Mouse (Mus musculus) forebrain, embryonic 16.5 days (tissue): ENCODE measurements around the gene Ccn1. TPM values are rescaled to one million over a fixed set of nuclear protein-coding genes. Genes with fewer than 3 reads are reported as not detected.

Source experiments
- ATAC-seq: fragments of 200-750 bp; cut with Nextera tagmentation; 2 replicates; pipeline ENCODE4 v1.8.0; 2017; ENCODE audit warnings: mild to moderate bottlenecking, moderate library complexity
- H3K27ac ChIP-seq: fragments of 300-500 bp; sonication (generic); 2 replicates; pipeline ENCODE4 v1.5.1; 2014; ENCODE audit warnings: low read length, control low read depth
- H3K27me3 ChIP-seq: fragments of 300-500 bp; sonication (generic); replicated peaks from 2 replicates; pipeline ENCODE4 v1.6.1; 2014; ENCODE audit warnings: low read length; ENCODE audit not compliant: control insufficient read depth, insufficient read depth
- H3K36me3 ChIP-seq: fragments of 300-500 bp; sonication (generic); 2 replicates; pipeline ENCODE4 v1.6.1; 2014; ENCODE audit not compliant: control insufficient read depth, insufficient read depth
- H3K4me1 ChIP-seq: fragments of 300-500 bp; sonication (generic); replicated peaks from 2 replicates; pipeline ENCODE4 v1.6.1; 2014; ENCODE audit warnings: low read length; ENCODE audit not compliant: control insufficient read depth, insufficient read depth
- H3K4me2 ChIP-seq: fragments of 300-500 bp; sonication (generic); 2 replicates; pipeline ENCODE4 v1.6.1; 2014; ENCODE audit warnings: mild to moderate bottlenecking, low read length, control low read depth
- H3K4me3 ChIP-seq: fragments of 300-500 bp; sonication (generic); replicated peaks from 2 replicates; pipeline ENCODE4 v1.5.1; 2014; ENCODE audit warnings: mild to moderate bottlenecking, low read length, control low read depth
- H3K9ac ChIP-seq: fragments of 300-500 bp; sonication (generic); replicated peaks from 2 replicates; pipeline ENCODE4 v1.6.1; 2014; ENCODE audit warnings: low read depth, low read length, control low read depth
- H3K9me3 ChIP-seq: fragments of 300-500 bp; sonication (generic); 2 replicates; pipeline ENCODE4 v1.6.1; 2016; ENCODE audit warnings: low read length; ENCODE audit not compliant: control insufficient read depth
- WGBS: fragments of 180-500 bp; shearing (Covaris S2); extraction: QIAGEN DNeasy Blood & Tissue Kit; methylation state at CpG from one replicate; pipeline ENCODE4 v1.1.7; 2014; 5-methylcytosine and 5-hydroxymethylcytosine counted together
- polyA plus RNA-seq: library from polyadenylated mRNA; unstranded; fragments of >200 nt; fragmentation: Nextera tagmentation; extraction: Ambion mirVana; gene quantifications from 2 replicates; pipeline ENCODE4 v1.2.1, GENCODE M21; 2015

Gene Ccn1
- polyA plus RNA-seq, 1 experiment from 2014 or later = 25.4 TPM

GRCm38 (mm10) chr3:145651978-145652321 is 2.2 kb upstream of the Ccn1 start:
- H3K4me2 ChIP-seq = peak overlapping the region; percentile 65
- H3K27me3 ChIP-seq = peaks cover 14% of the 10 kb centered on the region; the same call in 1 of the 2 replicates
- H3K9me3 ChIP-seq = no peaks in the 10 kb centered on the region
- no peak for ATAC-seq
- peaks cover 60% of the 10 kb centered on the region for H3K4me1 ChIP-seq
- H3K4me3 ChIP-seq = 0 out of 2 replicates have a peak overlapping the region, but pooled peaks have one; percentile 1
- WGBS = 7% methylated on average over 10 of the region's 10 CpGs
- no peaks in the 10 kb centered on the region for H3K36me3 ChIP-seq
- no peak overlapping the region for H3K9ac ChIP-seq
- H3K27ac ChIP-seq = no peak overlapping the region

- WGBS = 4% methylated on average over 19 of the region's 19 CpGs
- Histone ChIP-seq H3K36me3 (no peaks in the 10 kb centered on the region), H3K27ac (peak overlapping the region; percentile 45), H3K9ac (no peak overlapping the region), H3K9me3 (no peaks in the 10 kb centered on the region), H3K4me3 (peak overlapping the region; percentile 2; the same call in 1 of the 2 replicates), H3K4me2 (peak overlapping the region; percentile 84), H3K4me1 (peaks cover 59% of the 10 kb centered on the region), H3K27me3 (peaks cover 14% of the 10 kb centered on the region; the same call in 1 of the 2 replicates)
- ATAC-seq = peak; percentile 35
Measured at GRCm38 (mm10) chr3:145651029-145651977, 1.5 kb upstream of the Ccn1 start.

- ATAC-seq = no peak
- Histone ChIP-seq H3K4me3 (peak overlapping the region; percentile 61), H3K9me3 (no peaks in the 10 kb centered on the region), H3K4me2 (peak overlapping the region; percentile 84), H3K36me3 (no peaks in the 10 kb centered on the region), H3K27me3 (peaks cover 14% of the 10 kb centered on the region; the same call in 1 of the 2 replicates), H3K27ac (peak overlapping the region; percentile 54), H3K4me1 (peaks cover 65% of the 10 kb centered on the region), H3K9ac (peak overlapping the region; percentile 71; the same call in 1 of the 2 replicates)
- WGBS = under 1% methylated on average over 18 of the region's 18 CpGs
Measured at GRCm38 (mm10) chr3:145650298-145651011, 674 bp upstream of the Ccn1 start.

GRCm38 (mm10) chr3:145648991-145649851 is 560 bp downstream of the Ccn1 start:
- 0 out of 2 replicates have a peak, but pooled peaks have one; percentile 7 for ATAC-seq
- H3K4me2 ChIP-seq = peak overlapping the region; percentile 84
- H3K36me3 ChIP-seq = no peaks in the 10 kb centered on the region
- H3K4me3 ChIP-seq = peak overlapping the region; percentile 61
- peaks cover 66% of the 10 kb centered on the region for H3K4me1 ChIP-seq
- WGBS = under 1% methylated on average over 49 of the region's 49 CpGs
- H3K27ac ChIP-seq = peak overlapping the region; percentile 54
- peak overlapping the region; percentile 71 for H3K9ac ChIP-seq
- no peaks in the 10 kb centered on the region for H3K9me3 ChIP-seq
- H3K27me3 ChIP-seq = peaks cover 14% of the 10 kb centered on the region; the same call in 1 of the 2 replicates

GRCm38 (mm10) chr3:145648097-145648931 is 1.5 kb downstream of the Ccn1 start:
- Histone ChIP-seq H3K4me3 (peak overlapping the region; percentile 61), H3K9ac (peak overlapping the region; percentile 71), H3K27ac (no peak overlapping the region), H3K27me3 (peaks cover 14% of the 10 kb centered on the region; the same call in 1 of the 2 replicates), H3K9me3 (no peaks in the 10 kb centered on the region), H3K4me1 (peaks cover 66% of the 10 kb centered on the region), H3K4me2 (peak overlapping the region; percentile 84), H3K36me3 (no peaks in the 10 kb centered on the region)
- peak; percentile 19; the same call in 1 of the 2 replicates for ATAC-seq
- 7% methylated on average over 26 of the region's 26 CpGs for WGBS

- Histone ChIP-seq H3K4me2 (peak overlapping the region; percentile 38), H3K27ac (no peak overlapping the region), H3K9ac (no peak overlapping the region), H3K36me3 (no peaks in the 10 kb centered on the region), H3K27me3 (peaks cover 14% of the 10 kb centered on the region; the same call in 1 of the 2 replicates), H3K4me1 (peaks cover 58% of the 10 kb centered on the region), H3K9me3 (no peaks in the 10 kb centered on the region), H3K4me3 (peak overlapping the region; percentile 17)
- WGBS = 72% methylated on average over 18 of the region's 18 CpGs
- no peak for ATAC-seq
Measured at GRCm38 (mm10) chr3:145647416-145647815, 2.4 kb downstream of the Ccn1 start.

GRCm38 (mm10) chr3:145646666-145647065 is 3.1 kb downstream of the Ccn1 start:
- no peak overlapping the region for H3K4me2 ChIP-seq
- WGBS = 39% methylated on average over 2 of the region's 2 CpGs
- no peaks in the 10 kb centered on the region for H3K36me3 ChIP-seq
- no peak overlapping the region for H3K9ac ChIP-seq
- H3K9me3 ChIP-seq = no peaks in the 10 kb centered on the region
- H3K27me3 ChIP-seq = peaks cover 14% of the 10 kb centered on the region; the same call in 1 of the 2 replicates
- no peak overlapping the region for H3K27ac ChIP-seq
- H3K4me3 ChIP-seq = no peak overlapping the region
- peaks cover 51% of the 10 kb centered on the region for H3K4me1 ChIP-seq
- no peak for ATAC-seq

- H3K36me3 ChIP-seq = no peaks in the 10 kb centered on the region
- H3K9me3 ChIP-seq = no peaks in the 10 kb centered on the region
- H3K4me3 ChIP-seq = no peak overlapping the region
- H3K4me1 ChIP-seq = peaks cover 44% of the 10 kb centered on the region
- H3K27ac ChIP-seq = no peak overlapping the region
- H3K9ac ChIP-seq = no peak overlapping the region
- peaks cover 14% of the 10 kb centered on the region; the same call in 1 of the 2 replicates for H3K27me3 ChIP-seq
- no peak overlapping the region for H3K4me2 ChIP-seq
- WGBS = 4% methylated on average over 3 of the region's 3 CpGs
- ATAC-seq = no peak
Measured at GRCm38 (mm10) chr3:145646009-145646408, 3.8 kb downstream of the Ccn1 start.
